Comparison of ENCODE assay signal across 16 mouse cellular contexts in the genomic region with DNA sequence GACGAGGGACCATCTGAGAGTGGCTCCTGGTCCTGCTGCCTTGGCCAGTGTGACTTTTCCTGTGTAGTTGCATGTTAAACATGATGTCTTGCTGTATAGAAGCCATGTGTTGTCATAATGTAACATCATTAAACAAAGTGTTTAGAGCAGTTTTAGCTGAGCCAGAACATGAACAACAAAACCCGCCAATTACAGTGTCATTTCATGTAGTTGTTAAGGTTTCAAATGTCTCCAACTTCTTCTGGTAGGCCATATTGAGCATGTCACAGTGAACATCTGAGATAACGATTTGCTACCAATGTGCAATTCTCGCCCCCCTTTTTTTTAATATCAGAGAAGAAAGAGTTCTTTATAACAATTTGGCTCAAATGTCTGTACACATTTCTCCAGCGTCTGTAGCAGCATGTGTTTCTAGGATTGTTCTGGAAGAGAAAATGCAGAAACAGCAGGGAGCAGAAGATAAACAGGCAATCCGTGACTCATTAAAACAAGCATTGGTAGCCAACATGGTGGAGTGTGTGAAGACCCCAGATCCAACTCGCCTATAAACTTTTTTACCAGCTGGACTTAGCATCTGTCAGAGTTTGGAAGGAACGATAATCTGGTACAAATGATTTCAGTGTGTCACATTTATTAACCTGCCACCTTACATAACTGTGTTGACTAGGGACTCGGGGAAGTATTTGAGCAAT.
DNase-seq lines count a peak whose midpoint lies in the region; ATAC-seq and TF ChIP-seq lines count a peak whose summit lies in the region.
"Had no signal": no experiment of that assay in that cellular context is flagged by ENCODE, and none has a peak within 500 bp of the region (broad histone marks: within the 10 kb centered on the region; RNA-seq: fewer than 3 reads in every experiment).

No protein-coding gene starts in this region.

- DNase-seq in heart, adult 9 months (ENCODE audit: low spot score in 2 of 2), result peak; percentile 19 to 52
- peak; percentile 92 for DNase-seq in brain, embryonic 14.5 days (ENCODE audit: low read depth)
- peak; percentile 87 for DNase-seq in forebrain, postnatal 0 days
- peak; percentile 42 to 93 for DNase-seq in layer of hippocampus, postnatal 14 days (ENCODE audit: low spot score in 2 of 2)
- no peak for DNase-seq in thymus, adult 18-20 months
- no peak for DNase-seq in hindbrain, embryonic 14.5 days (ENCODE audit: low spot score)
- DNase-seq: adrenal gland, postnatal 25 days; cerebellum, postnatal 25 days; lung, embryonic 14.5 days; thymus, postnatal 25 days had no signal

- H3K27ac ChIP-seq in heart, embryonic 11.5 days (ENCODE audit: low read depth, low read length), result no peak overlapping the region
- H3K27ac ChIP-seq in forebrain, postnatal 0 days (ENCODE audit: low read depth, low read length), result no peak overlapping the region
- H3K27ac ChIP-seq in hindbrain, embryonic 14.5 days, result no peak overlapping the region
- H3K27ac ChIP-seq: hindbrain, embryonic 15.5 days; kidney, postnatal 0 days had no signal

- H3K9ac ChIP-seq in heart, embryonic 11.5 days (ENCODE audit: low read depth, low read length), result no peak overlapping the region
- no peak overlapping the region for H3K9ac ChIP-seq in forebrain, postnatal 0 days
- H3K9ac ChIP-seq in hindbrain, embryonic 14.5 days, result no peak overlapping the region
- H3K9ac ChIP-seq: hindbrain, embryonic 15.5 days; lung, embryonic 14.5 days had no signal

- TF ChIP-seq POLR2A in brain, embryonic 14.5 days (IDR thresholded peaks at IDR 0.05; ENCODE audit: borderline replicate concordance, extremely low read depth, insufficient read depth, insufficient read length, poor library complexity, severe bottlenecking), result no peak

- no peaks in the 10 kb centered on the region for H3K36me3 ChIP-seq in heart, embryonic 11.5 days (ENCODE audit: control insufficient read depth, insufficient read depth, low read length)
- H3K36me3 ChIP-seq in forebrain, postnatal 0 days (ENCODE audit: insufficient read depth), result no peaks in the 10 kb centered on the region
- no peaks in the 10 kb centered on the region for H3K36me3 ChIP-seq in hindbrain, embryonic 14.5 days (replicated peaks; ENCODE audit: control insufficient read depth, insufficient read depth)
- H3K36me3 ChIP-seq: hindbrain, embryonic 15.5 days had no signal

- TF ChIP-seq CTCF in brain, embryonic 14.5 days (IDR thresholded peaks at IDR 0.05; ENCODE audit: borderline replicate concordance, extremely low read depth, insufficient read depth, insufficient read length), result no peak
- no peak for TF ChIP-seq CTCF in forebrain, postnatal 0 days (IDR thresholded peaks at IDR 0.05; ENCODE audit: low read depth)

- no peak overlapping the region for H3K4me2 ChIP-seq in heart, embryonic 11.5 days
- no peak overlapping the region for H3K4me2 ChIP-seq in forebrain, postnatal 0 days (ENCODE audit: low read depth)
- H3K4me2 ChIP-seq in hindbrain, embryonic 14.5 days (replicated peaks), result no peak overlapping the region
- H3K4me2 ChIP-seq: hindbrain, embryonic 15.5 days; liver, embryonic 11.5 days; lung, embryonic 14.5 days had no signal

- H3K4me1 ChIP-seq in heart, embryonic 11.5 days (ENCODE audit: control insufficient read depth, insufficient read depth, low read length), result no peaks in the 10 kb centered on the region
- H3K4me1 ChIP-seq in forebrain, postnatal 0 days (ENCODE audit: insufficient read depth), result no peaks in the 10 kb centered on the region; the same call in 1 of the 2 replicates
- H3K4me1 ChIP-seq in hindbrain, embryonic 14.5 days (replicated peaks; ENCODE audit: control insufficient read depth, insufficient read depth, low read length), result no peaks in the 10 kb centered on the region
- H3K4me1 ChIP-seq: hindbrain, embryonic 15.5 days had no signal

- no peak for ATAC-seq in heart, embryonic 11.5 days (replicated peaks; ENCODE audit: insufficient number of reproducible peaks, low FRiP score, low TSS enrichment)
- peak; percentile 95 for ATAC-seq in forebrain, postnatal 0 days
- ATAC-seq in hindbrain, embryonic 14.5 days (ENCODE audit: low FRiP score), result no peak
- ATAC-seq: intestine, postnatal 0 days; midbrain, embryonic 16.5 days had no signal

- no peaks in the 10 kb centered on the region for H3K27me3 ChIP-seq in heart, embryonic 11.5 days (ENCODE audit: control insufficient read depth, insufficient read depth, low read length)
- peaks cover 7% of the 10 kb centered on the region; the same call in 1 of the 2 replicates for H3K27me3 ChIP-seq in forebrain, postnatal 0 days (ENCODE audit: insufficient read depth, low read length)
- peaks cover 63% of the 10 kb centered on the region for H3K27me3 ChIP-seq in hindbrain, embryonic 14.5 days (ENCODE audit: control insufficient read depth, insufficient read depth, low read length)

- H3K4me3 ChIP-seq in heart, embryonic 11.5 days (ENCODE audit: low read depth, low read length), result no peak overlapping the region
- H3K4me3 ChIP-seq in forebrain, postnatal 0 days (ENCODE audit: low read depth, low read length), result no peak overlapping the region
- H3K4me3 ChIP-seq in hindbrain, embryonic 14.5 days (replicated peaks; ENCODE audit: low read length), result no peak overlapping the region
- H3K4me3 ChIP-seq: hindbrain, embryonic 15.5 days had no signal

- H3K9me3 ChIP-seq in heart, embryonic 11.5 days (replicated peaks; ENCODE audit: control insufficient read depth, low read length), result no peaks in the 10 kb centered on the region
- H3K9me3 ChIP-seq in forebrain, postnatal 0 days (ENCODE audit: low read length), result no peaks in the 10 kb centered on the region
- H3K9me3 ChIP-seq in hindbrain, embryonic 14.5 days (ENCODE audit: control insufficient read depth, low read length), result no peaks in the 10 kb centered on the region
- H3K9me3 ChIP-seq: hindbrain, embryonic 15.5 days had no signal

- 76% methylated on average over 9 of the region's 9 CpGs for WGBS in heart, embryonic 11.5 days (ENCODE audit: insufficient replicate concordance)
- WGBS in forebrain, postnatal 0 days, result 36% methylated on average over 9 of the region's 9 CpGs
- WGBS in hindbrain, embryonic 14.5 days, result 71% methylated on average over 9 of the region's 9 CpGs

Comparison
In these comparisons a context has a peak if more than half of its experiments do, and no peak if none do; other contexts are left out.
1. DNase-seq: peak in heart, adult 9 months (2 of 2), brain, embryonic 14.5 days (single experiment), forebrain, postnatal 0 days (single experiment) and layer of hippocampus, postnatal 14 days (2 of 2); none in thymus, adult 18-20 months (0 of 2) and hindbrain, embryonic 14.5 days (single experiment).